Mouse (Mus musculus): ENCODE measurements around the gene Map2k2. TPM values are rescaled to one million over a fixed set of nuclear protein-coding genes. Genes with fewer than 3 reads are reported as not detected.
A peak's percentile ranks its signal among the peaks of the same experiment; 100 is the strongest.
"Not testable (repeated sequence)": the region's sequence is repeated elsewhere in the genome, so short reads cannot be mapped to it uniquely, and the experiment has no call there.

Map2k2 gene
- polyA plus RNA-seq, 1 experiment from 2014 or later: 199 TPM

- Histone ChIP-seq H3K27me3 (ENCODE audit: insufficient read depth, low read length) (no peaks in the 10 kb centered on the region), H3K4me3 (ENCODE audit: low read depth, low read length) (peak within 1 kb of the TSS; percentile 99), H3K4me2 (peak within 1 kb of the TSS; percentile 89), H3K4me1 (ENCODE audit: insufficient read depth) (peaks cover 5% of the 10 kb centered on the region), H3K9me3 (ENCODE audit: low read depth, low read length) (no peaks in the 10 kb centered on the region), H3K27ac (ENCODE audit: low read depth) (peak within 1 kb of the TSS; percentile 94), H3K9ac (peak within 1 kb of the TSS; percentile 99), H3K36me3 (ENCODE audit: insufficient read depth) (peaks cover 48% of the 10 kb centered on the region)
- TF ChIP-seq CTCF (IDR thresholded peaks at IDR 0.05; ENCODE audit: low read depth): no peak
- ATAC-seq (ENCODE audit: insufficient read depth): peak; percentile 77
- under 1% methylated on average over 75 of the region's 77 CpGs for WGBS
- peak; percentile 100 for DNase-seq
These were observed 71.0 kb downstream of the Map2k2 start, which contains the start of gene Eef2 for GRCm38 (mm10) chr10:81176466-81177271. Gene Eef2, plus strand, starts transcription at chr10:81176631.

GRCm38 (mm10) chr10:81177491-81177925 lies 71.8 kb downstream of the Map2k2 start:
- no peak for TF ChIP-seq CTCF (IDR thresholded peaks at IDR 0.05; ENCODE audit: low read depth)
- peak overlapping the region; percentile 99 for H3K4me3 ChIP-seq (ENCODE audit: low read depth, low read length)
- peak overlapping the region; percentile 94 for H3K27ac ChIP-seq (ENCODE audit: low read depth)
- 7% methylated on average over 16 of the region's 16 CpGs for WGBS
- peak overlapping the region; percentile 99 for H3K9ac ChIP-seq
- DNase-seq (peak; percentile 26), ATAC-seq (ENCODE audit: insufficient read depth) (no peak)
- no peaks in the 10 kb centered on the region for H3K27me3 ChIP-seq (ENCODE audit: insufficient read depth, low read length)
- peaks cover 5% of the 10 kb centered on the region for H3K4me1 ChIP-seq (ENCODE audit: insufficient read depth)
- no peaks in the 10 kb centered on the region for H3K9me3 ChIP-seq (ENCODE audit: low read depth, low read length)
- H3K4me2 ChIP-seq: peak overlapping the region; percentile 89
- H3K36me3 ChIP-seq (ENCODE audit: insufficient read depth): peaks cover 56% of the 10 kb centered on the region

DNA sequence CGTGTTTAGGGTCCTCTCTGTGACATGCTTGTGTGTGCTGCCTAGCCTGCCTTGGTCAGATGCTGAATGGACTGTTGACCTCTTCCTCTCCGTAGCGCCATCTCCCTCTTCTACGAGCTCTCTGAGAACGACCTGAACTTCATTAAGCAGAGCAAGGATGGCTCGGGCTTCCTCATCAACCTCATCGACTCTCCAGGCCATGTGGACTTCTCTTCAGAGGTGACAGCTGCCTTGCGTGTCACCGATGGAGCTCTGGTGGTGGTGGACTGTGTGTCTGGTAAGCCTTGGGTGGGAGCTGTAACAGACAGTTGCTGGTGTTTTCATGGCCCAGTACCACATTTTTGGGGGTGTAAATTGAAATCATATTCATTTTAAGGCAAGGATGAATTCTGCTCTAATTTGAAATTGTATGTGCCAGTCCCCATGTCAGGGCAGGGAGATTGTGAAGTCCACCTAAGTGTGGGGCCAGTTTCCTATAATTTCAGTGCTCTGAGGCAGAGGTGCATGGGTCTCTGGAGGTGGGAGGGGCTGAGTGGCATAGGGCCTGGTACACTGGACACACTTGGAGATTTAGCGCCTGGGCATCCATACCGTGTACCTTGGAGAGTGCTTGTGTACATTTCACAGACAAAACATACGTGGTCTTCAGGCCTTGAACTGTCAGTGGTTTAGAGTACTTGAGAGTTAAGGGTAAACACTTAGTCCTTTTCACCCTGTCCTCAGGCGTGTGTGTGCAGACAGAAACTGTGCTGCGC lies 72.4 kb downstream of the Map2k2 start:
- H3K27ac ChIP-seq (ENCODE audit: low read depth): peak overlapping the region; percentile 94; the same call in 1 of the 2 replicates
- H3K4me2 ChIP-seq: peak overlapping the region; percentile 89
- DNase-seq: no peak
- peaks cover 5% of the 10 kb centered on the region for H3K4me1 ChIP-seq (ENCODE audit: insufficient read depth)
- no peaks in the 10 kb centered on the region for H3K27me3 ChIP-seq (ENCODE audit: insufficient read depth, low read length)
- no peak for TF ChIP-seq CTCF (IDR thresholded peaks at IDR 0.05; ENCODE audit: low read depth)
- H3K36me3 ChIP-seq (ENCODE audit: insufficient read depth): peaks cover 56% of the 10 kb centered on the region
- WGBS: 54% methylated on average over 14 of the region's 14 CpGs
- peak overlapping the region; percentile 99 for H3K4me3 ChIP-seq (ENCODE audit: low read depth, low read length)
- H3K9me3 ChIP-seq (ENCODE audit: low read depth, low read length): no peaks in the 10 kb centered on the region
- ATAC-seq (ENCODE audit: insufficient read depth): no peak
- peak overlapping the region; percentile 99 for H3K9ac ChIP-seq

GRCm38 (mm10) chr10:81178927-81179326 lies 73.2 kb downstream of the Map2k2 start:
- Histone ChIP-seq H3K9ac (peak overlapping the region; percentile 99; the same call in 1 of the 2 replicates), H3K4me1 (ENCODE audit: insufficient read depth) (peaks cover 7% of the 10 kb centered on the region), H3K9me3 (ENCODE audit: low read depth, low read length) (no peaks in the 10 kb centered on the region), H3K36me3 (ENCODE audit: insufficient read depth) (peaks cover 56% of the 10 kb centered on the region), H3K27me3 (ENCODE audit: insufficient read depth, low read length) (no peaks in the 10 kb centered on the region), H3K4me3 (ENCODE audit: low read depth, low read length) (peak overlapping the region; percentile 99; the same call in 1 of the 2 replicates), H3K27ac (ENCODE audit: low read depth) (no peak overlapping the region), H3K4me2 (peak overlapping the region; percentile 89; the same call in 1 of the 2 replicates)
- WGBS: 89% methylated on average over 11 of the region's 11 CpGs
- no peak for ATAC-seq (ENCODE audit: insufficient read depth)
- no peak for TF ChIP-seq CTCF (IDR thresholded peaks at IDR 0.05; ENCODE audit: low read depth)
- DNase-seq: no peak

GRCm38 (mm10) chr10:81179451-81180342 lies 74.0 kb downstream of the Map2k2 start:
- 0 out of 2 replicates have a peak overlapping the region, but pooled peaks have one; percentile 14 for H3K9ac ChIP-seq
- H3K4me3 ChIP-seq (ENCODE audit: low read depth, low read length): no peak overlapping the region
- H3K4me2 ChIP-seq: no peak overlapping the region
- no peaks in the 10 kb centered on the region for H3K9me3 ChIP-seq (ENCODE audit: low read depth, low read length)
- H3K36me3 ChIP-seq (ENCODE audit: insufficient read depth): peaks cover 62% of the 10 kb centered on the region
- peaks cover 3% of the 10 kb centered on the region for H3K4me1 ChIP-seq (ENCODE audit: insufficient read depth)
- peak; percentile 36 for TF ChIP-seq CTCF (IDR thresholded peaks at IDR 0.05; ENCODE audit: low read depth)
- peak; percentile 7 for DNase-seq
- no peaks in the 10 kb centered on the region for H3K27me3 ChIP-seq (ENCODE audit: insufficient read depth, low read length)
- ATAC-seq (ENCODE audit: insufficient read depth): no peak
- no peak overlapping the region for H3K27ac ChIP-seq (ENCODE audit: low read depth)
- WGBS: 87% methylated on average over 32 of the region's 32 CpGs

DNA sequence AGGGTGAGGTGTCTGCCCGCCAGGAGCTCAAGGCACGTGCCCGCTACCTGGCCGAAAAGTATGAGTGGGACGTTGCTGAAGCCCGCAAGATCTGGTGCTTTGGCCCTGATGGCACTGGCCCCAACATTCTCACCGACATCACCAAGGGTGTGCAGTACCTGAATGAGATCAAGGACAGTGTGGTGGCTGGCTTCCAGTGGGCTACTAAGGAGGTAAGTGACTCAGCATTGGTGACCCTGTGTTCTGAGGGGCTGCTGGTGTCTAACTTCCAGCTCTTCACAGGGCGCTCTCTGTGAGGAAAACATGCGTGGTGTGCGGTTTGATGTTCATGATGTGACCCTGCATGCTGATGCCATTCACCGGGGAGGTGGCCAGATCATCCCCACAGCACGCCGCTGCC lies 75.2 kb downstream of the Map2k2 start:
- 85% methylated on average over 13 of the region's 13 CpGs for WGBS
- no peak for ATAC-seq (ENCODE audit: insufficient read depth)

DNA sequence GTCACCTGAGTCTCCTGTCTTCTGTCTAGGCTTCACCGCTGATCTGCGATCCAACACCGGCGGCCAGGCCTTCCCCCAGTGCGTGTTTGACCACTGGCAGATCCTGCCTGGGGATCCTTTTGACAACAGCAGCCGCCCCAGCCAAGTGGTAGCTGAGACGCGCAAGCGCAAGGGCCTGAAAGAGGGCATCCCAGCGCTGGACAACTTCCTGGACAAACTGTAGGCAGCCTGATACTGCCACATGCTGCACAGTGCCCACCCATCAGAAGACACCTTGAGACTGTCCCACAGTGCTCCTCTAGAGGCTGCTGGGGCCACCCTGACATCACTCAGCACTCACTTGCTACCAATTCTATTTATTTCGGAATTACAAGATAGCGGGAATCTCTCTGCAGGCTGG lies 76.1 kb downstream of the Map2k2 start:
- H3K4me2 ChIP-seq; H3K4me3 ChIP-seq (ENCODE audit: low read depth, low read length); H3K27me3 ChIP-seq (ENCODE audit: insufficient read depth, low read length); H3K4me1 ChIP-seq (ENCODE audit: insufficient read depth); H3K9me3 ChIP-seq (ENCODE audit: low read depth, low read length); ATAC-seq (ENCODE audit: insufficient read depth); H3K9ac ChIP-seq: not testable (repeated sequence)
- Histone ChIP-seq H3K27ac (ENCODE audit: low read depth) (peak overlapping the region; percentile 65), H3K36me3 (ENCODE audit: insufficient read depth) (peaks cover 78% of the 10 kb centered on the region)
- 66% methylated on average over 12 of the region's 12 CpGs for WGBS
- peak; percentile 5 for DNase-seq

More for the DNA sequence above, 75.2 kb downstream of the Map2k2 start:
- Histone ChIP-seq H3K4me2 (no peak overlapping the region), H3K4me1 (ENCODE audit: insufficient read depth) (0 out of 2 replicates have a peak, but pooled peaks cover 5% of the 10 kb centered on the region), H3K27ac (ENCODE audit: low read depth) (no peak overlapping the region), H3K9me3 (ENCODE audit: low read depth, low read length) (no peaks in the 10 kb centered on the region), H3K36me3 (ENCODE audit: insufficient read depth) (peaks cover 72% of the 10 kb centered on the region), H3K9ac (no peak overlapping the region), H3K4me3 (ENCODE audit: low read depth, low read length) (no peak overlapping the region), H3K27me3 (ENCODE audit: insufficient read depth, low read length) (no peaks in the 10 kb centered on the region)
- no peak for TF ChIP-seq CTCF (IDR thresholded peaks at IDR 0.05; ENCODE audit: low read depth)
- DNase-seq: no peak

Measured in lung, embryonic 14.5 days (tissue).